In genomic region chr5:64861471-64862199, GRCm38 (mm10) we compare ENCODE assay signal across 8 mouse cellular contexts. TPM values are rescaled to one million over a fixed set of nuclear protein-coding genes. Genes with fewer than 3 reads are reported as not detected.
A peak's percentile ranks its signal among the peaks of the same experiment; 100 is the strongest.
DNase-seq lines count a peak whose midpoint lies in the region; ATAC-seq lines count a peak whose summit lies in the region.

No protein-coding gene starts in this region.

- ATAC-seq in midbrain, embryonic 11.5 days (ENCODE audit: low FRiP score) = no peak
- ATAC-seq in granulocyte monocyte progenitor cell, adult 5-6 weeks (replicated peaks; ENCODE audit: poor library complexity, severe bottlenecking) = peak; percentile 63
- peak; percentile 83 for ATAC-seq in kidney, embryonic 16.5 days (ENCODE audit: low FRiP score, low TSS enrichment)

- peak overlapping the region; percentile 42 for H3K27ac ChIP-seq in midbrain, embryonic 10.5 days (replicated peaks)
- no peak overlapping the region for H3K27ac ChIP-seq in midbrain, embryonic 11.5 days (ENCODE audit: low read depth, low read length)
- H3K27ac ChIP-seq in kidney, embryonic 16.5 days (ENCODE audit: low read length) = peak overlapping the region; percentile 93

- no peaks in the 10 kb centered on the region; the same call in 1 of the 2 replicates for H3K9me3 ChIP-seq in midbrain, embryonic 10.5 days (replicated peaks)
- no peaks in the 10 kb centered on the region for H3K9me3 ChIP-seq in midbrain, embryonic 11.5 days (ENCODE audit: control insufficient read depth, low read length)
- H3K9me3 ChIP-seq in kidney, embryonic 16.5 days (ENCODE audit: low read length) = peaks cover 2% of the 10 kb centered on the region; the same call in 1 of the 2 replicates

- no peak overlapping the region for H3K4me3 ChIP-seq in midbrain, embryonic 10.5 days
- no peak overlapping the region for H3K4me3 ChIP-seq in midbrain, embryonic 11.5 days (ENCODE audit: low read depth, low read length)
- no peak overlapping the region for H3K4me3 ChIP-seq in kidney, embryonic 16.5 days (ENCODE audit: low read length)

- no peak overlapping the region for H3K9ac ChIP-seq in midbrain, embryonic 11.5 days (ENCODE audit: low read length)
- H3K9ac ChIP-seq in kidney, embryonic 16.5 days (replicated peaks; ENCODE audit: low read length) = peak overlapping the region; percentile 46; the same call in 1 of the 2 replicates

- no peak for DNase-seq in midbrain, embryonic 10.5 days (ENCODE audit: low spot score)
- DNase-seq in midbrain, embryonic 11.5 days (ENCODE audit: low spot score, missing footprints) = no peak
- peak; percentile 79 for DNase-seq in NIH3T3 (ENCODE audit: low read depth)
- DNase-seq in lung, postnatal 36 days = peak; percentile 86
- DNase-seq in left cerebral cortex, adult 18-20 months (ENCODE audit: low spot score in 2 of 2) = no peak
- no peak for DNase-seq in right cerebral cortex, postnatal 36 days (ENCODE audit: low spot score in 2 of 2)

- H3K4me2 ChIP-seq in midbrain, embryonic 11.5 days = no peak overlapping the region
- peak overlapping the region; percentile 35 for H3K4me2 ChIP-seq in kidney, embryonic 16.5 days (replicated peaks; ENCODE audit: low read depth, low read length)

- peaks cover 24% of the 10 kb centered on the region for H3K4me1 ChIP-seq in midbrain, embryonic 10.5 days
- no peaks in the 10 kb centered on the region for H3K4me1 ChIP-seq in midbrain, embryonic 11.5 days (ENCODE audit: control insufficient read depth, insufficient read depth, low read length)
- peaks cover 41% of the 10 kb centered on the region for H3K4me1 ChIP-seq in kidney, embryonic 16.5 days (ENCODE audit: insufficient read depth, low read length)

- no peaks in the 10 kb centered on the region for H3K36me3 ChIP-seq in midbrain, embryonic 10.5 days
- no peaks in the 10 kb centered on the region for H3K36me3 ChIP-seq in midbrain, embryonic 11.5 days (ENCODE audit: control insufficient read depth, insufficient read depth, low read length)
- H3K36me3 ChIP-seq in kidney, embryonic 16.5 days (ENCODE audit: insufficient read depth, low read length) = no peaks in the 10 kb centered on the region

- H3K27me3 ChIP-seq in midbrain, embryonic 10.5 days (ENCODE audit: low read depth, poor library complexity, severe bottlenecking) = no peaks in the 10 kb centered on the region
- H3K27me3 ChIP-seq in midbrain, embryonic 11.5 days (ENCODE audit: control insufficient read depth, insufficient read depth, low read length) = no peaks in the 10 kb centered on the region
- no peaks in the 10 kb centered on the region for H3K27me3 ChIP-seq in kidney, embryonic 16.5 days (ENCODE audit: insufficient read depth, low read length)

- 75% methylated on average over 17 of the region's 17 CpGs for WGBS in midbrain, embryonic 10.5 days
- 73% methylated on average over 17 of the region's 17 CpGs for WGBS in midbrain, embryonic 11.5 days
- 33% methylated on average over 17 of the region's 17 CpGs for WGBS in kidney, embryonic 16.5 days

RNA-seq across cellular contexts. Expression of gene Klf3, which starts 58.4 kb away (rescaled TPM):
- polyA plus RNA-seq in midbrain, embryonic 10.5 days (2016; fragmentation: Nextera tagmentation; extraction: Ambion mirVana) = 61.9 and 63.1 TPM in 2 replicates
- 34.8 and 37.7 TPM in 2 replicates for polyA plus RNA-seq in midbrain, embryonic 11.5 days (2014; fragmentation: Nextera tagmentation; extraction: Ambion mirVana)
- total RNA-seq in granulocyte monocyte progenitor cell, adult 5-6 weeks (2014; fragmentation: Nextera tagmentation) = 23.6 and 28.1 TPM in 2 replicates
- 6.9 and 8.9 TPM in 2 replicates for total RNA-seq in granulocyte monocyte progenitor cell, adult 5-6 weeks (2017)
- 49.7 and 66.4 TPM in 2 replicates for polyA plus RNA-seq in kidney, embryonic 16.5 days (2015; fragmentation: Nextera tagmentation; extraction: Ambion mirVana)
- 10 to 100 TPM; 32.0 to 33.4 TPM for total RNA-seq in left cerebral cortex, adult 18-20 months (2021)

Comparison
In these comparisons a context has a peak if more than half of its experiments do, and no peak if none do; other contexts are left out.
1. DNase-seq: peak in NIH3T3 (single experiment) and lung, postnatal 36 days (single experiment); none in midbrain, embryonic 10.5 days (single experiment), midbrain, embryonic 11.5 days (single experiment), left cerebral cortex, adult 18-20 months (0 of 2) and right cerebral cortex, postnatal 36 days (0 of 2).